Mouse (Mus musculus) c-Kit-positive CD71-negative TER-119-negative erythroid progenitor cells, embryonic 14.5 days (primary cell): ENCODE results near the gene Wscd2.

ENCODE experiments used
- DNase-seq: peaks from one replicate; pipeline ENCODE4 v3.0.0-alpha.2; 2013; ENCODE audit warnings: low read depth

The Wscd2 gene

DNA sequence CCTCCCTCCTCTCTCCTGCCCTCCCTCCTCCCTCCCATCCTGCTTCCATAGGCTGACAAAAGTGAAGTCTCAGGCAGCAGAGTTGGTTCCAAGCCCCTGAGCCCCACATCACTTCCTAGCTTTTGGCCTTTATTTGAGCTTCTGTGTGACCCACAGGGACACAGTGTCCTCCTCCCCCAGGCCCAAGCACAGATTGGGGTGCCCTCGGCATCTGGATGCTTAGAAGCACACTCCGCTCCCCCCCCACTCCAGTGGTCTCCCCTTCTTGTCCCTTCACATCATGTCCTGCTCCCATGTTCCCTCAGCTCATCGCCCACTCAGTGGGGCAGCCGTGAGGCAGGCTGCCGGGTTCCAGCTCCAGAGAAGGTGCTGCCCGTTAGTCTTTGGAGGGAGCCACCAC, 121.0 kb downstream of the Wscd2 start:
- no peak for DNase-seq

DNA sequence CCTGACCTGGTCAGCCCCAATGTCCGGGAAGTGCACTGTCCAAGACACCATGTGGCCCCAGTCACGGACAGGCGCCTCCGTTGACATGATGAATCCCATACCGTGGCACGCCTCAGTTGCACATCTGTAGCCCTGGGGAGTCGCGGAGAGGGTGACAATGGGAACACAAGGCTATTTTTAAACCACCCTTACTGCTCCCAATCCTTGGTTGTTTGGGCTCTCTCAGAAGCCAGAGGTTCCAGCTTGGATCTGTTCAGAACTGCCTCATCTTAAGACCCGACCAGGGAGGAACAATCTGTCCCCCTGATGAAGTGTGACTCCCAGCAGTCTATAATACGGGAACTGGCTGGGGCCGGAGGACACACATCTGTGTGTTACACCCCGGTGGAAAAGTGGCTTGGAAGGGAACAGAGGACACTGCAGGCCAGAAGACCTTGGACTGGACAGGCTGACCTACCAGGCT, 121.7 kb downstream of the Wscd2 start:
- DNase-seq = no peak

DNA sequence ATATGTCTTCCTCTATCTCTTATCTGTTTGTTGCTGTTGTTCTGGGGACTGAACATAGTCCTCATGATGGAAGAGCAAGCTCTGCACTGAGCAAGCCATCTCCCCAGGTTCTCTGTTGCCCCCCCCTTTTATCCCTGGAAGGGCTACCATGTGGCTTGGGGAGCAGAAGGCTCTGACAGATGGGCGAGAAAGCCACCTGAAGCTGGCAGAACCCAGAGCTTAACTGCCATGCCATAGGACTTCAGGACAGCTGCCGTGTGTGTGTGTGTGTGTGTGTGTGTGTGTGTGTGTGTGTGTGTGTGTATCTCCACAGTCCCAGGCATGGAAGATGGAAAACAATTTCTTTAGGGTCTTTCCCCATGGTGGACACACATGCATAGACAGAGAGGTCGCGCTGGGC, 128.6 kb downstream of the Wscd2 start:
- DNase-seq = no peak

DNA sequence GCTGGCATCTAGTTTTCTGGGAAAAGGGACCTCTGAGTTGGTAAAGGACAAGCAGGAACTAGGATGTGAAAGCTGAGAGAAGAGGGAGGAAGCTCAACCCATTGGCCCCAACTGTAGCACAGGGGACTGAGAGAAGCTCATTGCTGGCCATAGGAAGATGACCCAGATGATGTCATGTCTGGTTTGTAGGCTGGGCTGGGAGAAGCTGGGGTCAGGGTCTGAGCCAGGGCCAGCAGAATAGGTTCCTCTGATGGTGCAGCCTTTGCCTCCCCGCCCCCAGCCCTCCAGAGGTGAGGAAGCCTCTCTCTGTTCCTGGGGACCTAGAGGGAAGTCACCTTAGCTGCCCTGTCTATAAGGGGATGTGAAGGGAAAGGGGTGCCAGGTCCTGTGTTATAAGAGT, 129.0 kb downstream of the Wscd2 start:
- DNase-seq = no peak

DNA sequence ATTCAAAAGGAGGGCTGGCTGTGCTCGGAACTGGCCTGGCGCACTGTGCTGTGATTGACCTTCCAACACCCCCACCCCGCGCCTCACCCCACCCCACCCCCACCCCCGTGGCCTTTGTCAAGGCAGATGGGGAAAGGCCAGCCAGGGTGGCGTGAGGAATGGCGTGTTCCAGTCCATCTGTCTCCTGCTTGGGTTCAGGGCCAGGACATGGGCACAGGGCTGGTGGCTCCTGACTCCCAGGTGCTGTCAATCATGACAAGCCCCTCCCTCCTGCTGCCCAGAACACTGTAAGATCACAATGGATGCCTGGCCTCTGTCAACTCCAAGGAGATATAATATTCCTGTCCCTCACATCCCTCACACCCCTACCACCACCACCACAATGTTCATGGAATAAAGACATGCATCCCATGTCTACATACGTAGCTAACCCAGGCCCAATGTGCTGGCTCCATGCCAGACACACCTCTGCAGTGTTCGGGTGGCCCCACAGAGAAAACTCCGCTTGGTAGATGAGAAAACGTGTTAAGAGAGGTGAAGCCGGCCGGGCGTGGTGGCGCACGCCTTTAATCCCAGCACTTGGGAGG, 130.1 kb downstream of the Wscd2 start:
- DNase-seq = no peak

DNA sequence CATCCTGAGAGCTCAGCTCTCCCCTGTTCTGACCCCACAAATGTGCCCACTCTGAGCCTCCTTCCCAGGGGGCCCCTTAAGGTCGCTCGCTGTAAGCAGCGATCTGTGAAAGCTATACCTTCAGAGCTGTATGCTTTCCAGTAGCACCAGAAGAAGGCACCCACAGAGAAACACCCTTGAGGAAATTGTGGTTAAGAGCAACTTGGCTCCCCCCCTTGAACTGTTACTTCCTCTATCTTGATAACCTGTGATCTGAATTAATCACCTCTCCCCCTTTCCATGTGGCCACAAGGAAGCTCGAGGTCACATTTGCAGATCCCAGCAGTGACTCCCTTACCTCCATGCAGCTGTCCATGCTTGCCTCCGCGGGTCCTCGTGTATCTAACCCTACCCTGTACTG, 130.9 kb downstream of the Wscd2 start:
- no peak for DNase-seq

DNA sequence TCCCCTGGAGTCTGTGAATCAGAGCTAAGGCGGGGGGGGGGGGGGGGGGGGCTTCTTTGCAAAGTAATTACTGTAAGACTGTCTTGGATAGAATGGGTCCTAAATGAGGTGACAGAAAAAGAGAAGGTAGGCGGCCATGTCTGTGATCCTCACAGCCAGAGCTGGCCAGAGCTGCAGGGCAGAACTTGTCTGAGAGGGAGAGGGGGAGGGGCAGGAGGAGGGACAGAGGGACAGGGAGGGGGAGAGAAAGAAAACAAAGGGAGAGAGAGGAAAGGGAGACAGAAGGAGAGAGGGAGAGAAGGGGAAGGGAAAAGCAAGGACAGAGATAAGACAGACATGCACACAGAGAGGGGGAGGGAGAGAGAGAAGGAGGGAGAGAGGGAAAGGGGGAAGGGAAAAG, 132.9 kb downstream of the Wscd2 start:
- DNase-seq = no peak

DNA sequence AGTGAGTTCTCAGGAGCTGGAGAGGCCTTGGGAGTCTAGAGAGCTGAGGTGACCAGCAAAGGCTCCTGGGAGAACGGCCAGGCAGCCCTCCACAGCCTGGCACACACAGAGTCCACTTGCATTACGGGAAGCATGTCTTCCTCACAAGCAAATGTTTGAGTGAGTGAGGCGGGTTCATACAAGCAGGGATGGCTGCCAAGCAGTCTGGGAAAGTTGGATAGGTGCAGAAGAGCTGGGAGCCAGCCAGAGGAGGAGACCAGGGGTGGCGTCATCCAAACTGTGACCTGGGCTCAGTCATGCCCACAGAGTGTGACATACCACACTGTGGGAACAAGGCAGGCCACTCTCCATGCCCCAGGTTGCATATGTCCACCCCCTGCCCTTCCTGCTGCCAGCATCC, 134.9 kb downstream of the Wscd2 start:
- no peak for DNase-seq

DNA sequence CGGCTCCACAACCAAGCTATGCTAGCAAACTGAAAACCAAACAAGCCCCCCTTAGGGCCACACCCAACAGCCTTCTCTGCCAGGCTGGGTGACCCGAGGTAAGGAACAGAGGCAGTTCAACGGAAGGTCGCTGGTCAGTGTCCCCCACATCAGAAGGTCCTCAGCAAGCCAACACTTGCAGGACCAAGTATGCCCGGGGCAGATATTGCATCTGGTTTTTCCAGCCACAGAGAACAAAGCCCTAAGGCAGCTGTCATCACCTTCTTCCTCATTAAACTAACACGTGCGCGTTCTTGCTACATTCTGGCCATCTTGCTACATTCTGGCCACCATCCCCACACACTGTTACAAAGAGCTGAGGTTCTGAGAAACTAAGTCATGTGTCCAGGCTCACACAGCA, 136.2 kb downstream of the Wscd2 start:
- no peak for DNase-seq

DNA sequence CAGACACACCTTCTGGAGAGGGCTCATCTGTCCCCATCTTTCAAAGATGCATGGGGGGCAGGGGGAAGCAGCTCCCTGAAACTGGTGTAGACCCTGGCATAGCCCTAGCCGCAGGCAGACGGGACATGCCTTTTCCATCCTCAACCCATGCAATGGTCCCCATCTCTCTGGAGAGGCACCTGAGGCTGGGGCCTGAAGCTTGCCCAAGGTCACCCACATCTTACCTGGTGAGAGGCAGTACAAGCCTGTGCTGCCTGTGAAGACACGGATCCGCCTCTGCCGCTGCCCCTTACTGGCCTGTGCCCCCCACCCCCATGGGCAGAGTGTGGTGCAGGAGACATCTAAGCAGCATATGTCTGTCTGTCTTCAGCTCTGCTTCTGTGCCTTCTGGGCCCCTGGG, 136.9 kb downstream of the Wscd2 start:
- no peak for DNase-seq

DNA sequence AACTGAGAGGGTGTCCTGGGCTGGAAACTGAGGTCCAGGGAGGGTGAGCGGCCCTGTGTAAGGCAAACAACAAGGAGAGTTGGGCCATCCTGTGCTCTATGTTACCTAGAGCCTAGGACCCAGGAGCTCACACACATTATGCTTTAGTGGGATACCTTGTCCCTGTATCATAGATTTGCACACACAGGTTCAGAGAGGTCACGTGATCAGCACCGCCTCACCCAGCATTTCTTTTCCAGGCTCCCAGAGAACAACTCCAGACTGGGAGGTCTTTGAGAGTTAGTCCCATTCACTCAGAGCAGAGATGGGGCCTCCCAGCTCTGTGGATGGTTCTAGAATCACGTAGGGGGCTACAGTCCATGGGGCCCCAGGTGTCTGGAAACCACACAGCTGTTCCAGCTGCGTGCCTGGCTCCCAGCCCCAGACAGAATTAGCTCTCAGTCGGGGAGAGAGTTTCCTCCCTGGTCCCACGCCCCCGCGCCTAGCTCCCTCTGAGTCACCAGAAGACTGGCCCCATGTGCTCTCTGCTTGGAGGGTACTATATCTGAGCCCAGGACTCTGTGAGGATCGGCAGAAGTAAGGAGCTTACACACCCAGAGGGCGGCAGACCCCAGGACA, 137.8 kb downstream of the Wscd2 start:
- no peak for DNase-seq

DNA sequence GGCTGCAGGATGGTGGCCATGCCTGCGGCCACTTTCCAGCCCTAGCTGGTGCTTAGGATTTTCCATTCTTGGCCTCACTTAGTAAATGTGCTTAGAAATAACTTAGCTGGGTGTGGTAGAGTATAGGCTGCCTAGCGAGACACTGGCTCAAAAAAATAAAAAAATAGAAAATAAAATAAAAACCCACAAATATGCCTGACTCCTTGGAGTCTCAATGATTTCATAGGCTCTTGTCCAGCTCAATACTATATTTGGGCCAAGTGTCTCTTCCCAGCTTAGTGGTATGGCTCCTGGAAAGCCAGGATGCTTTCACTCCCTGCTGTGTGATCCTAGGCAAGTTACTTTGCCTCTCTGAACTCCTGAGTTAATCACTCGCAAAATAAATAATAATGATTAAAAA, 139.1 kb downstream of the Wscd2 start:
- no peak for DNase-seq

DNA sequence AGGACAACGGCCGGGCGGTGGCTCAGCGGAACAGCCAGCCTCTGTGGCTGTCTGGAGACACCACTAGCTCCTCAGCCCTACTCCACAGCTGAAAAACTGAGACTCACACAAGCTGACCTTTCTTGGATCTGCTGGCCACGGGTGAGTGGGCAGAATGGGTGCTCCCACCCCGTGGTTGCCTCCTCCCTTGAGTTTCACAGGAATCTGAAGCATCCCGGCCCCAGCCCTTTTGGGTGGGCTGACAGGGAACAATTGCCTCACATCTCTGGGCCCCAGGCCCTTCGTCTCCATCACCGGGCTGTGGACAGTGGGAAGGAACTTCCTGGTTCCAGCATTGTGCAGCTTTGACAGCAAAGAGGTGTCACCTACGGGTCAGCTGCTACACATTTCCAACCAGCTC, 140.0 kb downstream of the Wscd2 start:
- no peak for DNase-seq

DNA sequence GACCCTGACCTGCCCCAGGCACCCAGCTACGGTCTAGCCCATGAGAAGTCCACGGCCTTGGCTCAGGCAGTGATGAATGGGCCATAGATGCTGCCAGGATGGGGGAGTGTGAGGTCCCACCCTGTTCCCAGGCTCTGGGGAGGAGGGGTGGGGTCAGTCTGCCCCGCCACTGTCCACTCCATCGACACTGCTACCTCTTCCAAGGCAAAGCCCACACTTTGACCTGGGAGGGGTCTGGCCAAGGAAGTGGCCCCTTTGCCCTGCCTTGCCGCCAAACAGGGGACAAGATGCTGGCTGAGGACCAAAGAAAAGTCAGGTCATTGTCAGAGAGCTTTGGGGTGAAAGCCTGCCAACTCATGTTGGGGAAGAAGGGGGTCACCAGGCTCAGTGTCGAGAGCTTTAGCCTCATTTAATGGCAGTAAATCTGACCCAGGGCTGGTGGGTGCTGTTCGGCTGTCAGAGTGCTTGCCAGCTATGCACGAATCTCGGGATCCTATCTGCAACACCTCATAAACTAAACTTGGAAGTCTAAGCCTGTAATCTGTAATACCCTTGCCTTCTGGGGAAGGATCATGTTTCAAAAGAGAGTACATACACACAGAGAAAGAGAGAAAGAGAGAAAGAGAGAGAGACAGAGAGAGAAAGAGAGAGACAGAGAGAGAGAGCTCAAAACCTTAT, 143.0 kb downstream of the Wscd2 start:
- no peak for DNase-seq

DNA sequence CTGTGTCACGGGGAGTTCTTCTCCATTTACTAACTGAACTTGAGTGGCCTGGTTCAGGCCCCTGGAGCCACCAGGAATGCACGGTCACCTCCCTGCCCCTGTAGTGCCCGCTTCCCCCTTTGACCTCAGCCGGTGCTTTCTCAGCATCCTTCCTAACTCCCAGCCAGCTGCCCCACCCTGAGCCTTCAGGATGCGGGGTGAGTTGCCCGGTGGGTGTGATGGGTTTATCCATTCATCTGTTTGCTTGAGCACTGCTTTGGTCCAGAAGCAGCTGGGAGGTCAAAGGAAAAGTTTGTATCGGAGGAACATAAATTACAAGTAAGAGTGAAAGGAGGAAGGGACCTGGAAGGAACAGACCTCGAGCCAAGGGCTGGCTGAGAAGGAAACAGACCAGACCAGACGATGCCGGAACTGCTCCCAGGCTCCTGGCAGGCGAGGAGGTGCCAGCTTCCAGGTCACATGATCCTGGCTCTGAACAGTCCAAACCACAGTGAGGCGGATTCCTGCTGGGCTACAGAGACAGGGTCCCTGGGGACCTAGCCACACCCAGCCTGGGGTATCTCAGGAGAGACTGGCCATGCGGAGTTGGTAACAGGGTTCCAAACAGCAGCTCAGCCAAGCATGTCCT, 144.0 kb downstream of the Wscd2 start:
- no peak for DNase-seq

DNA sequence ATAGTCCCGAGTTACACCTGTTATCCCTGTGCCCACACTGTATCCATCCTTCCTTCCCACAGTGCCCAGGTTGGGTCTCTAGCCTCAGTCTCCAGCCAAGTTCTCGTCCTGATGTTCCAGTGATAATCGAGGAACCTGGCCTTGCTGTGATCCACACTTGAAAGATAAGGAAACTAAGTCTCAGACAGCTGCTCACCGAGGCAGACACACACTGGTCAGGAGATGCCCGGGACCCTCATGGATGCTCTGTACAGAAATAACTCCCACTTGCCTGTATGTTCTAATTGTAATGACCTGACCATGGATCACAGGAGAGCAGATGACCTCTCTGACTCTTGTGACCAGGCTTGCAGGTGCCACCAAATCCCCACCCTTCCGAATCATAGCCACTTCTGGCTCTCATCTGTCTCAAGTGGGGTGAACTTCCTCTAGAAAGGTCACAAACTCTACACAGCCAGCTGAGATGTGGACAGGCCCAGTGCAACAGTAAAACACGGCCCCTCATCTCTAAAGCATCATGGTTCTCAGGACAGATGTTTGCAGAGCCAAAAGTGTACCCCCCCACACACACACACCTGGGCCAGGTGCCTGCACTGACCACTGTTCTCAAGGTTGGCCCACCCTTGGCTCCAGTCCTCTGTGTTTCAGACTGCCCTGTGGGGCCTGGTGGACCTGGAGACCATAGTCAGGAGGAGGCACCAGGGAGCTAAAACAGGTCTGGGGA, 144.9 kb downstream of the Wscd2 start:
- no peak for DNase-seq

DNA sequence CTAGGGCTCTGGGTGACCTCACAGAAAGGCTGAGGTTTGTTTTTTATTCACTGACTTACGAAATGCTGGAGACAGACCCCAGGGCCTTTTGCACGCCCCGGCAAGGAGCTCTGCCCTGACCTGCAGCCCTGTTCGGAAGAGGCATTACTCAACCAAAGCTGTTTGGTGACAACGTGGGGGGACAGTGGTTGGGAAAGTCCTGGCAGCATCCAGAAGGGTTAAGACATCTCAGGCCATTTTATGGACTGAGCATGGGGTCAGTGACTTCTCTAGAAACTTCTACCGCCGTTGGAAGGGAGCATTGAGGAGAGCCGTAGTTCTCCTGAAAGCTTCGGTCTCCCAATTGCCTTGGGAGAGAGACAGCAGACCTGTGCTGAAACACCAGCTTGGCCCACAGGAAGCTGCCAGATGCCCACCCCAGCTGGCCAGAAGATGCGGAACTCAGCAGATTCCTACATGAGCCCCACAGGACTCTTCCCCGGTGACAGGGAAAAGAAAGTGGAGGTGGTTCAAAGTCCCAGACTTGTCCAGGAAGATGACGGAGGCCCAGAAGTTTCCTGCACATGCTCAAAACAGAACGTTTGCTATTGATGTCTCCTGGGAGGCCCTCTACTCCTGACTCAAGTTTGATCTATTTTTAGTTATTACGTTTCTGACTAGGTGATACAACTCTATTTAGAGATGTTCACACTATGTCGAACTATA, 145.9 kb downstream of the Wscd2 start:
- no peak for DNase-seq

DNA sequence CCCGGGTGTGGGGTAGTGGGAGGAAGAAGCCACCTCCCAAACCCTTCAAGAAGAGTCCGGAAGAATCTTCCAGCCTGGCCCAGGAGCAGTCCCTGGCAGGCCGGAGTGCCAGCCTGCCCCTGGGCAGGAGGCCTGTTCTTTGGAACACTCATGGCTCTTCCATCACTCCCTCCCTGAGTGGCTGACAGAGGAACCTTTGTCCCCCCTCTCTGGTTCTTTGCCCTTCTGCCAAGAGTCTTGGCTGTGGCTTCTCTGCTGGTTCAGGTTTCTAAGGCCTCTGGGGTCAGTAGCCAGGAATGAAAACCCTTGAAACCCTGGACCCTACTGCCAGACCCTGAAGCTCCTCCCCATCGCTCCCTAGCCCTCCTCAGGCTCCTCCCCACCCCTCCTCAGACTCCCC, 147.5 kb downstream of the Wscd2 start:
- no peak for DNase-seq

DNA sequence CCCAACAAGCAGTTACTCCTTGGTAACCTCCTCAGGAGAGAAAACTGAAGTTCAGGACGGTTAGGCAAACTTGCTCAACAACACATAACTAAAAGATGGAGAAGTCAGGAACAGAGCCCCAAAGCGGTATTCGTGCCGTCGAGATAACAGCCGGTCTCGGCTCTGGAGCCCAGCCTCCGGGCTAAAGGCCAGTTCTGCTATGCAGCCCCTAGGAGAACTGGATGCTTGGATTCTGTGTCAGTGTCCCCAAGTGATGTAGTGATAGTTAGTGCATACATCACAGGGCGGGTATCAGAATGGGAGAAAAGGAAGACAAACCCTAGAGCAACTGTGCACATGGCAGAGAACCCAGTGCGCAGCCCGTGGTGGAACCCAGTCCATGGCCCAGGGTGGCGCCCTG, 147.9 kb downstream of the Wscd2 start:
- DNase-seq = no peak

DNA sequence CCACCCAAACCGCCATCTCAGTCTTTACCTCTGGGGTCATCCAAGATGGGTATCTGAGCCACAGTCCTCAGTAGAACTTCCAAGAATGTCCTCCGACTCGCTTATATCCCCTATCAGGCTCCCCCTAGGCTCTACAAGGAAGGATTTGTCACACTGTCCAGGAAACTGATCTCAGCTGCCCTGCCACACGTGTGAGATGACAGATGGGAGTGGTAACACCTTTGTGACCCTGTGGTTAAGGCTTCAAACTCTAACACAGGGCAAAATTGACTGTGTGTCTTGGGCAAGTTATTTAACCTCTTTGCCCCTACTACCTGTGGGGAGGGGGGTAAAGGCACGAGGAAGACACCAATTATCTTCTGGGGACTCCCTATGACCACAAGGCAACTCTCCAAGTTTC, 149.0 kb downstream of the Wscd2 start:
- DNase-seq = no peak
